Mouse (Mus musculus): ENCODE results near the gene Rnpep. TPM values are rescaled to one million over a fixed set of nuclear protein-coding genes. Genes with fewer than 3 reads are reported as not detected.

Gene Rnpep
- 17.0 TPM for polyA plus RNA-seq (2014; fragmentation: Illumina TruSeq; extraction: RNeasy Lipid Tissue Mini Kit (QIAGEN cat#74804); ENCODE audit: low read depth, low replicate concordance)

DNA sequence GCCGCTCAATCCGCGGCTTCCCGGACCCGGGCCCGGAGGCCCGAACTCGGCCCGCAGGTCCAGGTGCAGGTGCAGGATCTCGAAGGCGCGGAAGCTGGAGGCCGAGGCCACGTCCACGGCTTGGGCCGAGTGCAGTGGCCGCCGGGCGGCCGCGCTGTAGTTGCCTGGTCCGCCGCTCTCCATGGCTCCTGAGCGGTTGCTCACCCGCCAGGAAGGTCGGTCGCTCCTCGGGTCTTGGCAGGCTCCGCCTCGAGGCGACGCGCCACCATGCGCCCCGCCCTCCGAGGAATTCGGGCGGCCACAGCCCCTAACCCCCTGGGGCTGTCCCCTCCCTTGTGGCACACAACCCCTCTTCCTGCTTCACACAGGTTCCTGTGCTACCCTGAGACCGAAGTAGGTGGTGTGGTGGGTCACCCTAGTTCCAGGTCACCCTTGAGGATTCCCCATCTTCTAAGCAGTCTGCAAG lies at the start of gene Rnpep:
TSS of gene Rnpep (minus strand) at position 259 of the 466 bp plus-strand sequence.

DNA sequence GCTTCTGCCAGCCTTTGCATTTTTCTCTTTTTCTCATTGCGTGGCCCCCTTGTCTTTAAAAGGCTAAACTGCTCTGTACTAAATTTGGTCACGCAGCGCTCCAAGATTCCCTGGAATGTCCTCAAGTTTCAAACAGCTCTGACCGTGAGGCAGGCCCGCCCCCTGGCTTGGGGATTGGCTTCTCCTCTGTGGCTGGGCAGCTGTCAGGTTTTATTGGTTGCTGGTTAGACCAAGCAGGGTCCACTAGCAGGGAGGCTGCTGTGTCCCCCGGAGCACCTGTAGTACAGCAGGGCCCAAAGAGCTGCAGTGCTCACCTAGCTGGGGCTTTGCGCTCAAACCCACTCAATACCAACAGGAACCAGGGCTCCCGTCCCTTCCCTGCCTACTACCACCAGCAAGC lies 40.7 kb upstream of the Rnpep start, which contains the start of gene Lmod1:
TSS of gene Lmod1 (plus strand) at position 237 of the 400 bp plus-strand sequence.

DNA sequence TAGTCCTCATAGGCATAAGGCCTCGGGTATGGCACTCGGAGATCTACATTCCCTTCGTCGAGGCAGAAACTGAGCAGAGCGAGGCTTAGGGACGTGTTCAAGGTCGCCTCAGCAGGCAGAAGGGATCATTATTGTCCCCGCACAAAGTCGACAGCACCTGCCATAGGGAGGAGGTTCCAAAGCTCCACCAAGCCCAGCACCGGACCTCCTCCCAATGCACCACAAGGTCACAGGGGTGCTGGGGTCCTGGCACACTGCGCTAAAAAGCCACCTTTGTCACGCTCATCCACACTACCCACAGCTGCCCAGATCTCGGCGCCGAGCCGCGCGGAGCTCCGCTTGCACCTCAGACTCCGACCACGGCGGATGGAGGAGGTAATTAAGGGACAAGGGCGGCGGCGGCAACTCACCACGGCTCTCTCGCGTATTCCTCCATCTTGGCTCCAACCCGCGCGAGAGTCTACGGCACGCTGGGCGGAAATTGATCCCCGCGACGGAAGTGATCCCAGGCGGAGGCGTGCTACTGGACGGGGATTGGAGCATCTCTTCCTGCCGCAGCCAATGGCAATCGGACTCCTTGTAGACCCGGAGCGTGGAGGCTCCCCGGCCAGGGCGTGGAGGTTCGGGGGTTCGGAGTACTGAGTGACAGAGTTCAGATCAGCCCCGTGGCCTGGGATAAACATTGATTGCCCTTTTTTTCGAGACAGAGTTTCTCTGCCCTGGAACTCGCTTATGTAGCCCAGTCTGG lies 29.6 kb upstream of the Rnpep start, which contains the start of gene Timm17a:
TSS of gene Timm17a (minus strand) at position 495 of the 748 bp plus-strand sequence.

DNA sequence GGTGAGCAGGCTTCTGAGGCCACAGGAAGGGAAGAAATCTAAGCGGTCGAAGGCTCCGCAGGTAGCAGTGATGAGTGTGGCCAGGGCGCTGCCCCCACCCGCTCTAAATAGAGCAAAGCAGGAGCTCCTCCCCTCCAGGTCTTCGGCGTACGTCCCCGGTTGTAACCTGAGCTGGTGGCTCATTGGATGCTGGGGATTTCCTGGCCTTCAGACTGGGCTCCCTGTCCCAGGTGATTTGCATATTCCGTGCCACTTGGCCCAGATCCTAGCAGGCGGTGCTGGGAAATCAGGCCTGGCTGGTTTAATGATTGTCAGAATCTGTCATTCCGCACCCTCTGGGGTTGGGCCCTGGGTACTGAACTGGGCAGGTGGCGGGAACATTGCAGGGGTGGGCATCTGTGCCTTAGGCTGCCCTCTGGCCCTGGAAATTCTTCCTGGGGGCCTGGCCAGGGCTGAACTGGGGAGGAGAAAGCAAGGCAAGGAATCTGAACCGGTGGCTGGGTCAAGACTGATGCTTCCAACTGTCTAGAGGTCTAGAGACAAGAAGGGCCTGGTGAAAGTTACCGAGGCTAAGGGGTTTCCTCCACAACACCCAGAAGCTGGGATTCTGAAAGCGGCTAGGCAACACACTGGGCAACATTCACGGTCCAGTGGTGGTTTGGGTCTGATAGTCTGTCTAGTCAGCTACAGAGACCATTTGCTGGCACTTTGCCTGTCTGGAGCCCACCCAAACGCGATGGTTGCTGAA lies 25.3 kb downstream of the Rnpep start, which contains the start of gene Elf3:
TSS of gene Elf3 (minus strand) at position 189 of the 748 bp plus-strand sequence.

Other genes starting within 250 kb of the Rnpep start
- 0.81 TPM for gene Lgr6, start 178.8 kb downstream of the Rnpep start, polyA plus RNA-seq (2014; fragmentation: Illumina TruSeq; extraction: RNeasy Lipid Tissue Mini Kit (QIAGEN cat#74804); ENCODE audit: low read depth, low replicate concordance)
- gene Ptpn7, start 151.4 kb downstream of the Rnpep start, polyA plus RNA-seq (2014; fragmentation: Illumina TruSeq; extraction: RNeasy Lipid Tissue Mini Kit (QIAGEN cat#74804); ENCODE audit: low read depth, low replicate concordance): not detected
- gene Arl8a, start 137.3 kb downstream of the Rnpep start, polyA plus RNA-seq (2014; fragmentation: Illumina TruSeq; extraction: RNeasy Lipid Tissue Mini Kit (QIAGEN cat#74804); ENCODE audit: low read depth, low replicate concordance): 27.9 TPM
- gene Gpr37l1, start 116.4 kb downstream of the Rnpep start, polyA plus RNA-seq (2014; fragmentation: Illumina TruSeq; extraction: RNeasy Lipid Tissue Mini Kit (QIAGEN cat#74804); ENCODE audit: low read depth, low replicate concordance): not detected
- gene Elf3, start 25.5 kb downstream of the Rnpep start, polyA plus RNA-seq (2014; fragmentation: Illumina TruSeq; extraction: RNeasy Lipid Tissue Mini Kit (QIAGEN cat#74804); ENCODE audit: low read depth, low replicate concordance): 0.93 TPM
- 42.6 TPM for gene Timm17a, start 29.7 kb upstream of the Rnpep start, polyA plus RNA-seq (2014; fragmentation: Illumina TruSeq; extraction: RNeasy Lipid Tissue Mini Kit (QIAGEN cat#74804); ENCODE audit: low read depth, low replicate concordance)
- gene Lmod1, start 40.7 kb upstream of the Rnpep start, polyA plus RNA-seq (2014; fragmentation: Illumina TruSeq; extraction: RNeasy Lipid Tissue Mini Kit (QIAGEN cat#74804); ENCODE audit: low read depth, low replicate concordance): 0.40 TPM
- gene Shisa4, start 91.2 kb upstream of the Rnpep start, polyA plus RNA-seq (2014; fragmentation: Illumina TruSeq; extraction: RNeasy Lipid Tissue Mini Kit (QIAGEN cat#74804); ENCODE audit: low read depth, low replicate concordance): 0.32 TPM
- gene Ipo9, start 146.4 kb upstream of the Rnpep start, polyA plus RNA-seq (2014; fragmentation: Illumina TruSeq; extraction: RNeasy Lipid Tissue Mini Kit (QIAGEN cat#74804); ENCODE audit: low read depth, low replicate concordance): 24.2 TPM